Mouse (Mus musculus): Measurements from ENCODE around the gene Skint1. TPM values are rescaled to one million over a fixed set of nuclear protein-coding genes. Genes with fewer than 3 reads are reported as not detected.

The Skint1 gene
- polyA plus RNA-seq (2012; rRNA removed), result not detected in 2 replicates

GRCm38 (mm10) chr4:112005969-112006368, at the start of gene Skint1:
Gene Skint1 (plus strand): TSS chr4:112006269.

GRCm38 (mm10) chr4:111972623-111973022, 33.4 kb upstream of the Skint1 start, which contains the start of gene Skint7:
Gene Skint7 (plus strand): TSS chr4:111972923.

GRCm38 (mm10) chr4:112071716-112072115, 65.6 kb downstream of the Skint1 start, which contains the start of gene Skint4:
Gene Skint4 (plus strand): TSS chr4:112072016.

Other genes starting within 250 kb of the Skint1 start
- gene Slc5a9, start 103.4 kb upstream of the Skint1 start, polyA plus RNA-seq (2012; rRNA removed), result 0.09 TPM in 1 of 2 replicates, not detected in the other
- gene Skint8, start 86.9 kb upstream of the Skint1 start, polyA plus RNA-seq (2012; rRNA removed), result not detected in 2 replicates
- not detected in 2 replicates for gene Skint7, start 33.3 kb upstream of the Skint1 start, polyA plus RNA-seq (2012; rRNA removed)
- not detected in 2 replicates for gene Skint4, start 65.7 kb downstream of the Skint1 start, polyA plus RNA-seq (2012; rRNA removed)
- not detected in 2 replicates for gene Skint3, start 226.0 kb downstream of the Skint1 start, polyA plus RNA-seq (2012; rRNA removed)

All from central nervous system, embryonic 14 days (tissue).